Mouse (Mus musculus) hindbrain, embryonic 16.5 days (tissue): ENCODE data around the gene Mmp17. TPM values are rescaled to one million over a fixed set of nuclear protein-coding genes. Genes with fewer than 3 reads are reported as not detected.
A peak's percentile ranks its signal among the peaks of the same experiment; 100 is the strongest.
"Not testable (repeated sequence)": the region's sequence is repeated elsewhere in the genome, so short reads cannot be mapped to it uniquely, and the experiment has no call there.

Experiments
- ATAC-seq: fragments of 200-750 bp; cut with Nextera tagmentation; 2 replicates; pipeline ENCODE4 v1.8.0; 2017; ENCODE audit warnings: moderate TSS enrichment, moderate library complexity
- H3K27ac ChIP-seq: fragments of 300-500 bp; sonication (generic); 2 replicates; pipeline ENCODE4 v1.5.1; 2014; ENCODE audit warnings: low read depth, mild to moderate bottlenecking, control low read depth, low read length, moderate library complexity
- H3K27me3 ChIP-seq: fragments of 300-500 bp; sonication (generic); replicated peaks from 2 replicates; pipeline ENCODE4 v1.6.1; 2014; ENCODE audit warnings: low read length; ENCODE audit not compliant: control insufficient read depth, insufficient read depth
- H3K36me3 ChIP-seq: fragments of 300-500 bp; sonication (generic); 2 replicates; pipeline ENCODE4 v1.6.1; 2014; ENCODE audit warnings: mild to moderate bottlenecking, low read length, moderate library complexity, mixed read lengths; ENCODE audit not compliant: control insufficient read depth, insufficient read depth
- H3K4me1 ChIP-seq: fragments of 300-500 bp; sonication (generic); 2 replicates; pipeline ENCODE4 v1.6.1; 2014; ENCODE audit warnings: low read depth, low read length; ENCODE audit not compliant: control insufficient read depth, insufficient read depth
- H3K4me2 ChIP-seq: fragments of 300-500 bp; sonication (generic); 2 replicates; pipeline ENCODE4 v1.6.1; 2014; ENCODE audit warnings: mild to moderate bottlenecking, low read length, control low read depth, moderate library complexity
- H3K4me3 ChIP-seq: fragments of 300-500 bp; sonication (generic); 2 replicates; pipeline ENCODE4 v1.5.1; 2014; ENCODE audit warnings: mild to moderate bottlenecking, low read length, control low read depth, moderate library complexity
- H3K9ac ChIP-seq: fragments of 300-500 bp; sonication (generic); 2 replicates; pipeline ENCODE4 v1.6.1; 2014; ENCODE audit warnings: low read depth, mild to moderate bottlenecking, control low read depth, low read length, moderate library complexity
- H3K9me3 ChIP-seq: fragments of 300-500 bp; sonication (generic); 2 replicates; pipeline ENCODE4 v1.6.1; 2014; ENCODE audit warnings: mild to moderate bottlenecking, low read length, moderate library complexity; ENCODE audit not compliant: control insufficient read depth
- WGBS: fragments of 180-500 bp; shearing (Covaris S2); extraction: QIAGEN DNeasy Blood & Tissue Kit; methylation state at CpG from one replicate; pipeline ENCODE4 v1.1.7; 2014; 5-methylcytosine and 5-hydroxymethylcytosine counted together
- polyA plus RNA-seq: library from polyadenylated mRNA; unstranded; fragments of >200 nt; fragmentation: Nextera tagmentation; extraction: Ambion mirVana; gene quantifications from 2 replicates; pipeline ENCODE4 v1.2.1, GENCODE M21; 2015

The Mmp17 gene
- polyA plus RNA-seq, 1 experiment from 2014 or later = 10.8 TPM

DNA sequence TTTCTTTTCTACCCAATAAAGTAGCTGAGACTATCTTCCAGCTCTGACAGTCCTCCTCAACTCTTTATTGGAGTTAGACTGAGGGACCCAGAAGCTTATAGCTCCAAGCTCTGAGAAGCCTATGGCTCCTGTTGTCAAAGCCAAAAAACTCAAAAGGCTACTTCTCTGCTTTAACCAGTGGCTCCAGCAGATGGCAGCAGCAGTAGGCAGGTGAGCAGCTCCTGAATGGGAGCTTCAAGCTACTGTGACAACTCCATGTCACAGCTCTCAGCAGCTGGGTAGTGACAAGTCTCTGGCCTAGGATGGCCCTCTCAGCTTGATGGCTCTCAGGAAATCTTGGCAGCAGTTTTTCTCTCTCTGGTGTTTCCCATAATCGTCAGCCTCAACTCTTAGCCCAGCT lies 27.1 kb downstream of the Mmp17 start:
- H3K36me3 ChIP-seq = no peaks in the 10 kb centered on the region
- no peaks in the 10 kb centered on the region for H3K27me3 ChIP-seq
- ATAC-seq = 0 out of 2 replicates have a peak, but pooled peaks have one; percentile 58
- H3K4me2 ChIP-seq = no peak overlapping the region
- no peak overlapping the region for H3K4me3 ChIP-seq
- no peaks in the 10 kb centered on the region for H3K4me1 ChIP-seq
- 11% methylated on average over 1 of the region's 1 CpGs for WGBS
- H3K9ac ChIP-seq = no peak overlapping the region
- no peak overlapping the region for H3K27ac ChIP-seq
- H3K9me3 ChIP-seq = no peaks in the 10 kb centered on the region

DNA sequence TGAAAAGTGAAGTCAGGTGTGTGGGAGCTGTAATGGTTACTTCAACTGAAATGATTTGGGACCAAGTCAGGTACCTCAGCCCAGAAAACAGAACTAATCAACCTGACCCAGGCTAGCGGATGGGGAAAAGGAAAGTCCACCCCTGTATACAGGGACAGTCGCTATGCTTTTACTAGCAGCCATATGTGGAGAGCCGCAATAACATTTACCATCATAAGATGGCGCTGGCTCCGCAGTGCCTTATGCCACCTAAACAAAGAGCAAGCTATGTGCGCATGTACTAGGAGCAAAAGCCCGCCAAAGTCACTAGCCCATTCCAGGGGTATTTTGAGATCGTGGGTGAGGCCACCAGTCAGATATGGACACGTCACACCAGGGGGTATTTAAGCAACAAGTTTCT lies 36.6 kb downstream of the Mmp17 start:
- H3K27me3 ChIP-seq, H3K9me3 ChIP-seq, H3K4me2 ChIP-seq, H3K4me1 ChIP-seq, H3K36me3 ChIP-seq, H3K9ac ChIP-seq, H3K27ac ChIP-seq, H3K4me3 ChIP-seq, ATAC-seq: not testable (repeated sequence)
- 67% methylated on average over 9 of the region's 9 CpGs for WGBS

DNA sequence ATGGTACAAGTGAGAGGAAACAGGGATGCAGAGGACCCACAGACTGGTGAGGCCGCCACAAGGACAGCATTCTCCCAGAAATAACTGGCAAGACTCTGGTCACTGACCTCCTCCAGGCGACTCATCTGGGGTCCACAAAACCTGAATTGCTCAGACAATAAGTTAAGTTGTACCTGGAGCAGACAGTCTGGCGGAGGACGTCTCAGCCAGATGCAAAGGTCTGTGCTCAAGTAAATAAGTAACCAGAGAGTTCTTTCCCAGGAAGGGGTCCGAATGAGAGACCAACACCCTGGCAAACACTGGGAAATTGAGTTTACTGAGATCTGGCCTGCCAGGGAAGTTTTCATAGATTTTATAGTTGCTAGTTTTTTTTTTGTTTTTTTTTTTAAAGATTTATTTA lies 37.4 kb downstream of the Mmp17 start:
- ATAC-seq = no peak

DNA sequence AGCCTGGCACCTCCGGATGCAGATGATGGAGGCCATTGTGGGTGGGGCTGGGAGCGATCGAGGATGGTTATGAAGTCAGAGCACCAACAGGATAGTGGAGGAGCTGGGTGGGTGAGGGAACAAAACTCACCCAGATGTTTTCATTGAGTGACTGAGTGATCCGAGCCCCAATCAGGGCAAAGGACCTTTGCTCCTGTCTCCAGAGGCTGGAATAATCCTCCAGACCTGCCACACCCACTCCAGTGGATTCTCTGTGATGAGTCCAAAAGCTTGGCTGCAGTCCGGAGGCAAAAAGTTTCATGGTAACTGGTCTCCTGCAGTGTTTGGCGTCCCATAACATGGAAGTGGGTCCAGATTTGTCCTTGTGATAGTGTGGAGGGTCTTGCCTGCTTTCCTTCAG lies 42.1 kb downstream of the Mmp17 start:
- H3K27me3 ChIP-seq = no peaks in the 10 kb centered on the region
- no peak overlapping the region for H3K4me3 ChIP-seq
- ATAC-seq = no peak
- H3K9ac ChIP-seq = no peak overlapping the region
- H3K9me3 ChIP-seq = no peaks in the 10 kb centered on the region
- no peaks in the 10 kb centered on the region for H3K4me1 ChIP-seq
- no peak overlapping the region for H3K4me2 ChIP-seq
- no peaks in the 10 kb centered on the region for H3K36me3 ChIP-seq
- H3K27ac ChIP-seq = no peak overlapping the region
- WGBS = 89% methylated on average over 6 of the region's 6 CpGs

More for the DNA sequence above, 37.4 kb downstream of the Mmp17 start:
- Histone ChIP-seq H3K27me3 (no peaks in the 10 kb centered on the region), H3K9ac (no peak overlapping the region), H3K36me3 (no peaks in the 10 kb centered on the region), H3K27ac (no peak overlapping the region), H3K9me3 (no peaks in the 10 kb centered on the region), H3K4me2 (no peak overlapping the region), H3K4me1 (no peaks in the 10 kb centered on the region), H3K4me3 (no peak overlapping the region)
- 85% methylated on average over 5 of the region's 5 CpGs for WGBS

DNA sequence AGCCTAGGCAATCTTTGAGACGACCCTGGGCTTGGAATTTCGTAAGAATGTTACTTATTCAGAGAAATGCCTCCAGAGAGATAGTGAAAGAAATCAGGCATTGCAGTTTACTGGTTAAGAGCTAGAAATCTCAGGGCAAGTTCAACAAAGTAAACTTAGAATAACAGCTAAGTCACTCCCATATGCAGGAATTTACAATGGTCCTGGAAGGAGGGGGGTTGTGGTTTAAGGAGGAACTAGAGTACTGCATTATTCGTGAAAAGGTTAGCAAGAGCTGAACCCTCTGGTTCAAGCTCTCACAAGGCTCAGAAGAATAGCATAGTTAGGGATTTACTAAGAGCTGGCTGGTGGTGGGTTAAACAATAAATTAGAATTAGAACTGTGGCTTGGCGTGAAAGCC lies 42.6 kb downstream of the Mmp17 start:
- not testable (repeated sequence) for H3K9ac ChIP-seq, H3K9me3 ChIP-seq, H3K36me3 ChIP-seq, H3K4me2 ChIP-seq, H3K27me3 ChIP-seq, H3K4me1 ChIP-seq, H3K4me3 ChIP-seq, H3K27ac ChIP-seq, ATAC-seq
- 85% methylated on average over 4 of the region's 4 CpGs for WGBS

DNA sequence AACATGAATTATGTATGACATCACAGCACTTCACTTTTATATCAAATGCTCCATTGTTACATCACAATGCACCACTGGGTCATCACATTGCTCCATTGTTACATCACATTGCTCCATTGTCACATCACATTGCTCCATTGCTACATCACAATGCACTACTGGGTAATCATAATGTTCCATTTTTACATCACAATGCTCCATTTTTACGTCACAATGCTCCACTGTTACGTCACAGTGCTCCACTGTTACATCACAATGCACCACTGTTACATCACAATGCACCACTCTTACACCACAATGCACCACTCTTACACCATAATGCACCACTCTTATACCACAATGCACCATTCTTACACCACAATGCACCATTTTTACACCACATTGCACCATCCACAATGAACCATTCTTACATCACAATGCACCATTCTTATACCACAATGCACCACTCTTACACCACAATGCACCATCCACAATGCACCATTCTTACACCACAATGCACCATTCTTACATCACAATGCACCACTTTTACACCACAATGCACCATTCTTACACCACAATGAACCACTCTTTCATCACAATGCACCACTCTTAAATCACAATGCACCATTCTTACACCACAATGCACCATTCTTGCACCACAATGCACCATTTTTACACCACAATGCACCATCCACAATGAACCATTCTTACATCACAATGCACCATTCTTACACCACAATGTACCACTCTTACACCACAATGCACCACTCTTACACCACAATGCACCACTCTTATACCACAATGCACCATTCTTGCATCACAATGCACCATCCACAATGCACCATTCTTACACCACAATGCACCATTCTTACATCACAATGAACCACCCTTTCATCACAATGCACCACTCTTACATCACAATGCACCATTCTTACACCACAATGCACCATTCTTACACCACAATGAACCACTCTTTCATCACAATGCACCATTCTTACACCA lies 48.6 kb downstream of the Mmp17 start:
- 78% methylated on average over 2 of the region's 2 CpGs for WGBS
- not testable (repeated sequence) for H3K27ac ChIP-seq, H3K9me3 ChIP-seq, H3K27me3 ChIP-seq, H3K4me2 ChIP-seq, H3K36me3 ChIP-seq, H3K4me1 ChIP-seq, ATAC-seq, H3K9ac ChIP-seq, H3K4me3 ChIP-seq

DNA sequence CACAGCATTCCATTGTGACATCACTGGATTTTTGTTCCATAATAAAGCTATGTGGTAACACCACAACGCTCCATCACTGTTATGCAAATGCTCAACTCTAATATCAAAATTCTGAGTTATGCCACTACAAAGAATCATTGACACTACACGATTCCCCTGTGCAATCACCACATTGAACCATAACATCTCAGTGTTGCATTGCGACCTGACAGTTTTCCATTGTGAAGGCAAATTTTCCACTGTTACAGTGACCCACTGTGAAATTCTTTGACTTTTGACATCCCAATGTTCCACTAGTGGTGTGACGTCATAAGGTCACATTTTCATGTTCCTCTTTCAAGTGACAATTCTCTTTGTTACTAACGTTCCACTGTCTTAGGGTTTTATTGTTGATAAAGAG lies 66.9 kb downstream of the Mmp17 start:
- Histone ChIP-seq H3K4me1 (no peaks in the 10 kb centered on the region), H3K9ac (no peak overlapping the region), H3K4me3 (no peak overlapping the region), H3K4me2 (no peak overlapping the region), H3K27ac (no peak overlapping the region), H3K27me3 (no peaks in the 10 kb centered on the region), H3K36me3 (peaks cover 2% of the 10 kb centered on the region; the same call in 1 of the 2 replicates), H3K9me3 (no peaks in the 10 kb centered on the region)
- no peak for ATAC-seq
- 83% methylated on average over 5 of the region's 5 CpGs for WGBS

DNA sequence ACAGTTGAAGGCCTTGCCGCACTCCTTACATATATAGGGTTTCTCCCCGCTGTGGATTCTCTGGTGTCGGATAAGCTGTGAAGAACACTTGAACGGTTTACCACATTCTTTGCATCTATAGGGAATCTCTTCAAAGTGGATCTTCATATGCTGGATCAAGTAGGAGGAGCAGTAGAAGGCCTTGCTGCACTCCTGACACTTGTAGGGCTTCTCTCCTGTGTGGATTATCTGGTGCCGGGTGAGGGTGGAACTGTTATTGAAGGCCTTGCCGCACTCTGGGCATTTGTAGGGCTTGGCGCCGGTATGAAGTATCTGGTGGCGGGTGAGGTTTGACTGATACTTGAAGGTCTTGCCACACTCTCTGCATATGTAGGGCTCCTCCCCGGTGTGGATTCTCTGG lies 73.0 kb downstream of the Mmp17 start:
- Histone ChIP-seq H3K4me3 (no peak overlapping the region), H3K36me3 (peaks cover 23% of the 10 kb centered on the region), H3K9ac (no peak overlapping the region), H3K4me2 (no peak overlapping the region), H3K4me1 (no peaks in the 10 kb centered on the region), H3K27ac (no peak overlapping the region), H3K9me3 (no peaks in the 10 kb centered on the region), H3K27me3 (no peaks in the 10 kb centered on the region)
- 97% methylated on average over 10 of the region's 10 CpGs for WGBS
- no peak for ATAC-seq

DNA sequence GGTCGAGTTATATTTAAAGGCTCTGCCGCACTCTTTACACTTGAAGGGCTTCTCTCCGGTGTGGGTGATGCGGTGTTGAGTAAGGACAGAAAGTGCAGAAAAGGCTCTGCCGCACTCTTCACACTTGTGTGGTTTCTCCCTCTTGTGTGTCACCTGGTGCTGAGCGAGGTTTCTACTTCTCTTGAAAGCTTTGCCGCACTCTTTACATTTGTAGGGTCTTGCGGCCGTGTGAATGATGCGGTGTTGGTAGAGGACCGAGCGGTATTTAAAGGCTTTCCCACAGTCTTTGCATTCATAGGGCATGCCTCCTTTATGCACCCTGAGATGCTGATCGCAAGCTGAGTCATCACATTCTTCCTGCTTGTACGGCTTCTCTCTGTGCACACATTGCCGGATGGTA lies 74.0 kb downstream of the Mmp17 start:
- Histone ChIP-seq H3K4me3 (no peak overlapping the region), H3K9ac (no peak overlapping the region), H3K36me3 (peaks cover 23% of the 10 kb centered on the region), H3K4me1 (no peaks in the 10 kb centered on the region), H3K27ac (no peak overlapping the region), H3K9me3 (no peaks in the 10 kb centered on the region), H3K27me3 (no peaks in the 10 kb centered on the region), H3K4me2 (no peak overlapping the region)
- no peak for ATAC-seq
- whole genome bisulfite sequencing = 91% methylated on average over 15 of the region's 15 CpGs
